Mouse (Mus musculus) layer of hippocampus, postnatal 36 days (tissue): Measurements from ENCODE around the gene Brpf3. TPM values are rescaled to one million over a fixed set of nuclear protein-coding genes. Genes with fewer than 3 reads are reported as not detected.
A peak's percentile ranks its signal among the peaks of the same experiment; 100 is the strongest.

Experiments used
- DNase-seq, 2 experiments: peaks; one replicate each; pipeline ENCODE4 v3.0.0; 2022
- total RNA-seq, 2 experiments: library from RNA; stranded (reverse); gene quantifications; 2 replicates each; pipeline ENCODE4 v1.2.3; 2021

The Brpf3 gene
- total RNA-seq, 2 experiments from 2014 or later, result 39.4 to 45.4 TPM

DNA sequence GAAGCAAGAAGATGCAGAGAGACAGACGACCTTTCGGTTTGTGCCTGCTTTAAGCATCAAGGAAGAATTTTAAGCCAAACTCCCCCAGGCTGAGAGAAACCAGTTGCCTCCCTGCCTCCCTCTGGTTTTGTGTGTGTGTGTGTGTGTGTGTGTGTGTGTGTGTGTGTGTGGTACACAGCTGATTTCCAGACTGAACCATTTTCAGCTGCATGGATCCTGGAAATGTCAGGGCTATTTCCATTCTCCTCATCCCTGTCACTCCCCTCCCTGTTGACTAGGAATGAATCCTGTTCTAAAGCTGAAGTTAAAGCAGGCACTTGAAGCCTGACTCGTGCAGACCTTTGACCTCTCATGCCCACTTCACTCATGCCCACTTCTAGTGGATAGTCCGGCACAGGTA, 73.3 kb downstream of the Brpf3 start:
- DNase-seq, result no peak

DNA sequence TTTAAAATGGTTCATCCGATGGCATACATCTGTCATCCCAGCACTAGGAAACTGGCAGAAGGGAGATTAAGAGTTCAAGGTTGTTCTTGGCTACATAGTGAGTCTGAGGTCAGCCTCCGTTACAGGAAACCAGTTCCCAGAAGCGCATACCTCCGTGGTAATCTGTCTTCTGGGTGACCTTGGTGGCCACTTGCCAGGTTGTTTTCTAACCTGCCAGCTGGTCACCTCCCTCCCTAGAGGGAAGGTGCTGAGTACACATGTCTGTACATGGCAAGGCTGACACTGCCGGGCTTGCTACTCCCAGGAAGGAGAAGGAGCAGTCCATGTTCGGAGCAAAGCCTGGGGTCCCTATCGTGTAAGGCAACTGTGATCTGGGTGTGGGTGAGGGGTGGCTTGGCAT, 73.9 kb downstream of the Brpf3 start:
- DNase-seq, result no peak

DNA sequence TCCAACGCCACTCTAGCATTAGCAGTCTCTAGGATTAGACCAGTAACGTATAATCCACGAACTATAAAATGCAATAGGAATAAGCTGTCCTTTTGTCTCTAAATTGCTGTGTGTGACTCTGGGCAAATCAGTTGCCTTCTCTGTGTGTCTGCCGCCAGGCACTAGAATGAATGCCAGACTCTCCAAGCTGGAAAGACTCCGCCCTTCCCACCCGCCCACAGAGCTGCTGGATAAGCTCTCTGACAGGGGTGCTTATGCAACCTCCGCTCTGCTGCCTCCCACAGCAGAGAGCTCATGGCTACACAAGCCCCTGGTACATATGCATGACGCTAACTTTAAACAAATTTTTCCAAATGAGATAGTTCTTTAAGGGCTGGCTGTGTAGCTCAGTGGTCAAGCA, 74.4 kb downstream of the Brpf3 start:
- peak; percentile 52 to 66 for DNase-seq

DNA sequence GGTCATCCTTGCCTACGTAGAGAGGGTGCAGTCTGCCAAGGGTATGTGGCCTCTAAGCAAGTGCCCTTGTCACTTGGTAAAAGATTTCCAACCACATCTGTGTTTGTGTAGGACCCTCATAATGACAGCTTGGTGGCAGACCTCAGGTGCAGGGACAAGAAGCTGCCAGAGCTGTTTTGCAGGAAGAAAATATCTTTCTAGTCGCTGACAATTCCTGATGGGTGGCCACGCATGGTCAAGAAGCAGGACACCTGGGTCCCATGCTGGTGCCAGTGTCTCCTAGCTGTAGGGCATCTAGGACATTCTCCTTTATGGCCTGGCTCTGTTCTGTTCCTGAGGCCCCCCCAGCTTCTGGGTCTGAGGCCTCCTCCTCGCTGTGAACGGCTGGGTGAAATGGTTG, 75.4 kb downstream of the Brpf3 start:
- no peak for DNase-seq

DNA sequence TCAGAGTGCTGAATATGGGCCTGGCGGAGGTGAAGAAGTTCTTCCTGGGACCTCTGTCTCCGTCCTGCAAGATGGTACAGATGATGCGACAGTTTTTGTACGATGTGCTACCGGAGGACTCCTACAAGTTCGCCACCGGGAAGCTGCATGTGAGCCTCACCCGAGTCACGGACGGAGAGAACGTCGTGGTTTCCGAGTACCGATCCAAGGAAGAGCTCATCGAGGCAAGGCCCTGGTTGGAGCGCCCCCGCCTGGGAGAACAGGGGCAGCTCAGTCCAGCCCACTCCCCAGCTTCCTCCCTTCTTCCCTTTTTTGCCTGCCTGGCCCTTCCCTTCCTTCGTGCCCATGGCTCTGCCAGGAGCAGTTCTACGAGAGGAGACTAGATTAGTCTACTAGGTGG, 75.9 kb downstream of the Brpf3 start:
- no peak for DNase-seq

DNA sequence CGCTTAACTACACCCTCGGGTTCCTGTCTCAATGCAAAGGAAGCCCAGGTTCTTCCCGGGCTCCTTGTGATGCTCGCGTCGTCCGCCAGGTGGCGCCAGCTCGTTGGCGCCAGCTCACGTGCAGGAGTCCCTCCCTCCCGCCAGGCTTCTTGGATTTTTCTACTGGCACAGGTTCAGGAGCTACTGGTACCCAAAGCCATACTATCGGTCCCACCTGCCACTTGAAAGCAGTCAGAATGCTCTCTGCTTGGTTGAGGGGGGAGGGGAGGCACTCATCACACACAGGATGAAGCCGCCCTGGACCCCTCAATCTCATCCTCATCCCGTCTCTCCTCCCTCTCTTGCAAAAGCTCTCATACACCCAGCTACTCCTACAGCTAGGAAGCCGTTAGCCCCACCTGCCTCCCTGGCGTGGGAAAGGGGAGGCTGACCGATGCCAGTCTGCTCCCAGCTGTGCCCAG, 79.1 kb downstream of the Brpf3 start:
- DNase-seq, result peak; percentile 53 to 55

DNA sequence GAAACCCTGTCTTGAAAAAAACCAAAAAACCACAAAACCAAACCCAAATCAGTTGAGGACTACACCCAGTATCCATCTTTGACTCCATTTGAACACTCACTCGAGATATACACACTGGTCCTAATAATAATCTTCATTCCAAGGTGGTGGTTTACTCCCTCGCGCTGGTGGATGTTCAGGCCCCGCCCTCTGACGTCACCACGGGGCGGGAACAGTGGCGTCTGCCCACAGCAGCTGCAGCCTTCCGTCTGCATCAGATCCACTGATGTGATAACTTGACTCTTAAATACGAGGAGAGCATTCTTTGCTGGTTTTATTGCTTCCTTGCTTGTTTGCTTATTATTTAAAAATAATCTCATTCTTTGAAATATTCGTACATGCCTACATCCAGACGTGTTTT, 81.4 kb downstream of the Brpf3 start:
- DNase-seq, result peak in 1 of 2 experiments; percentile 51

DNA sequence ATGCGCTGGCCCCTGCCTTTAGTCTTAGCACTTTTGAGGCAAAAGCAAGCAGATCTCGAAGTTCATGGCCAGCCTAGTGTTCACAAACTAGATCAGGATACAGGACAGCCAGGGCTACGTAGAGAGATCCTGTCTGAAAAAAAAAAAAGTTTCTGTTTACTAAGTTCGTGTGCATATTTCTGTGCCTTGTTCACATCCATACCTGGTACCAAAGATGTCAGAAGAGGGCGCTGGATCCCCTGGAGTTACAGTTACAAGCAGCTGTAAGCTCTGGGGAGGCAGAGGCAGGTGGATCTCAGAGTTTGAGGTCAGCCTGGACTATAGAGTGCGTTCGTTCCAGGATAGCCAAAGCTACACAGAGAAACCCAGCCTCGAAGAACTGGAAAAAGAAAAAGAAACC, 81.9 kb downstream of the Brpf3 start:
- DNase-seq, result no peak

DNA sequence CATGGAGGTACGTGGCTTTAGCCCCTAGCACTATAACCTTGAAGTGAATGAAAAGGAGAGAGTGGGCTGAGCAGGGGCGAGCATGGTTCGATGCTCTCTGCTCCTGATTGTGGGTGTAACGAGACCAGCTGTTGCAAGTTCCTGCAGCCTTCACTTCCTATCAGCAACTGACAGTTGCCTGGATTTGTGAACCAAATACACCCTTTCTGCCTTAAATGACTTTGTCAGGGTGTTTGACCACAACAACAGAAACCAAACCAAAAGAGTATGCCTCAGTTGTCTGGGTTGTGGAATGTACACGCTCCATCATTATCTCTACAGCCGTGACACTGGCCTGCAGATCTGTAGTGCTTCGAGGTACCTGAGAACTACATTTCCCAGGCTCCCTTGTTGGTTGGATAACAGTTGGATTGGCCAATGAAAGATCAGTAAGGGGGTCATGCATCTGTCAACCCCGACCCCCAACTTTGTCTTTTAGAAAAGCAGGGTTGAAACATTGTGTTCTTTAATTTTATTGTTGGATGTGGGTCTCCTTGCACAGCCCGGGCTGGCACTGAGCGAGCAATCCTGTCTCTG, 83.1 kb downstream of the Brpf3 start:
- DNase-seq, result no peak

DNA sequence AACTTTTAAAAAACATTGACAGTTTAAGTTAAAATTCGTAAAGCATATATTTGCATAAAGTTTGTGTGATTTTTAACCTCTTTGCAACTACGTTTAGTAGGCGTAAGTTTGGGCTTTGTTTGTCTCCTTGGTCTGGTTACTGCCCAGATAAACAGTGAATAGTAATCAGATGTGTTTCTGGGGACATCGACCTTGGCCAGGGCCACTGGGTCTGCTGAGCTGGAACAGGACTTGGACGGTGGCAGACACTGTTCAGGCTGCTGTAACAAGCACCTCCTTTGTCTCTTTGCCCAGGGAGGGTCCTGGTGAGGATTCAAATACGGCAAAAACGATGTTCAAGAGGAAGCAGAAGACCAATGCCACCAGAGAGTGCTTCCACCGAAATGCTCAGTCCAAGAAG, 84.3 kb downstream of the Brpf3 start:
- DNase-seq, result no peak

DNA sequence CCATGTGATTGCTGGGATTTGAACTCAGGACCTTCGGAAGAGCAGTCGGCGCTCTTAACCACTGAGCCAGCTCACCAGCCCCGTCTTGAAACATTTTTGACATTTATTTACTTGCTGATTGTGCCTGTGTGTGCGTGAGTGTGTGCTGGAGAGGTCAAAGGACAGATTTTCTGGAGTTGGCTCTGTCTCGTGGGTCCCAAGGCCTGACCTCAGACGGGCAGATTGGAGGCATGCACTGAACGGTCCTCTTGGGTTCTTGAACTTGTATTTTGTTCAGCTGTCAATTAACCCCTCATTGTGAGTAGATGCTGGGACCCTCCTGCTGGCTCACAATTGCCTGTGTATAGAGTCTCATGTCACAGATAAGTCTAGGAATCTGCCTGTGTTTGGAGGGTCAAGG, 85.4 kb downstream of the Brpf3 start:
- DNase-seq, result no peak

Other genes with a start within 250 kb of the Brpf3 start
- not detected for gene Clps, start 240.3 kb upstream of the Brpf3 start, total RNA-seq
- 1 to 10 TPM; 3.6 to 4.0 TPM for gene Lhfpl5, start 225.4 kb upstream of the Brpf3 start, total RNA-seq
- 10 to 100 TPM; 77.8 to 83.3 TPM for gene Srpk1, start 178.4 kb upstream of the Brpf3 start, total RNA-seq
- 1 to 10 TPM; 3.7 to 6.4 TPM for gene Slc26a8, start 110.9 kb upstream of the Brpf3 start, total RNA-seq
- 10 to 100 TPM; 76.7 to 78.8 TPM for gene Mapk14, start 109.8 kb upstream of the Brpf3 start, total RNA-seq
- gene AC170998.1, start 75.0 kb upstream of the Brpf3 start, total RNA-seq, result 1 to 10 TPM; 1.4 to 1.8 TPM
- 1 to 10 TPM in 1 of 2 experiments, under 1 TPM in 1; 0.60 to 1.1 TPM for gene Mapk13, start 31.8 kb upstream of the Brpf3 start, total RNA-seq
- gene Pnpla1, start 57.3 kb downstream of the Brpf3 start, total RNA-seq, result under 1 TPM; 0.38 to 0.42 TPM
- gene 4930539E08Rik, start 114.2 kb downstream of the Brpf3 start, total RNA-seq, result 1 to 10 TPM; 3.2 to 4.6 TPM
- not detected for gene Pxt1, start 142.8 kb downstream of the Brpf3 start, total RNA-seq
- 10 to 100 TPM; 64.5 to 74.5 TPM for gene Kctd20, start 150.9 kb downstream of the Brpf3 start, total RNA-seq
- 10 to 100 TPM; 51.7 to 55.6 TPM for gene Stk38, start 206.9 kb downstream of the Brpf3 start, total RNA-seq
- 100 to 1,000 TPM; 141 to 147 TPM for gene Srsf3, start 231.5 kb downstream of the Brpf3 start, total RNA-seq